Mouse (Mus musculus) pancreas, adult 10 weeks (tissue): ENCODE results near the gene Ankrd42. TPM values are rescaled to one million over a fixed set of nuclear protein-coding genes. Genes with fewer than 3 reads are reported as not detected.

Experiments used
- polyA plus RNA-seq: library from polyadenylated mRNA; stranded (reverse); fragments of 350-450 nt; fragmentation: Illumina TruSeq; extraction: RNeasy Lipid Tissue Mini Kit (QIAGEN cat#74804); gene quantifications from one replicate; pipeline ENCODE4 v1.2.3, GENCODE M21; 2015; ENCODE audit warnings: low read depth, low replicate concordance; ENCODE audit not compliant: insufficient read depth

Gene Ankrd42
- not detected for polyA plus RNA-seq

GRCm38 (mm10) chr7:92637021-92637625 is at the start of gene Ankrd42:
TSS of gene Ankrd42 (minus strand) at chr7:92637142.

GRCm38 (mm10) chr7:92669507-92670471 is 32.8 kb upstream of the Ankrd42 start, which contains the start of gene Pcf11:
TSS of gene Pcf11 (minus strand) at chr7:92669934.

DNA sequence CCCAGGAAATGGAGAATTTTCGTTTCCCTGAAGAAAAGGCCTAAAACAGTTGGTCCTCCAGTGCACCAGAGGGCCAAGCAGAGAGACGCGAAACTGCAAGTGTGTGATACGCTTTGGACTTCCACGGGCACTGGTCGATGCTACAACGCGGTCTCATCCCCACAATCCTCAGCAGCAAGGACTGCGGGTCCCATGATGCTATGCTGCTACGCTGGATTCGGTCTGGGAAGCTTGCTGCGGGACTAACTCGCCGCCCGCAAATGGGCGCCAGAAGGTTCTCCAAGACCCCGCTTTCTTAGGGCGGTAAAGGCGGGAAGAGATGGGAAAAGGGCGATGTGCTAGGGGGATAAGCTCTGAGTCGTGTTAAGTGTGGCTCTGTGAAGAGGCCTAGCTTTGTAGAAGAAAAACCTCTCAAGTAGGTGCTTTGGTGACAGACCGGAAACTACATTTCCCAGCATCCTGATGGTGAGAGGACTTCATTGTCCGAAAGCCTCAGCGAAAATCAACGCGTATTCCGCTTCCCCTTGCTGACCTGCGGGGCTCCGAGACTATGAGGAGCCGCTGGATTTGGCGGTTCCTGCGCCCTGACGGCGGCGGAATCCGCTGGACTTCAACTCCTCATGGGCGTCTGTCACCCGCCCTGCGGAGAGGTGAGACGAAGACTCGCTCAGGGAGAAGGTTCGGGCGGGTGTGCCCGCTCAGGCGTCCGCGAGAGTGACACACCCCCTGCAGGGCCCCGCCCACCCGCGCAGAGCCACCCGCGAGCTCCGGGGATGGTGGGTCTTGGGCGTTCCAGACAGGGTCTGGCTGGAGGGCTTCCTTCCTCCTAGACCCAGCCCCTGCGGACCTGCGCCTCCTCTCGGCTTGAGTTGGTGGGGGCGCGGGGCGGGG is 75.7 kb downstream of the Ankrd42 start, which contains the start of gene Ccdc90b:
Gene Ccdc90b, plus strand, starts transcription at position 164 of the 891 bp plus-strand sequence.

Other genes with a start within 250 kb of the Ankrd42 start
- 4.7 TPM for gene Ccdc90b, start 76.0 kb downstream of the Ankrd42 start, polyA plus RNA-seq
- gene Pcf11, start 32.8 kb upstream of the Ankrd42 start, polyA plus RNA-seq = 15.0 TPM
- 3.3 TPM for gene Rab30, start 104.5 kb upstream of the Ankrd42 start, polyA plus RNA-seq
- not detected for gene Ddias, start 237.1 kb upstream of the Ankrd42 start, polyA plus RNA-seq
- 8.3 TPM for gene Prcp, start 237.3 kb upstream of the Ankrd42 start, polyA plus RNA-seq